Mouse (Mus musculus) cerebellum, adult 9-11 months (tissue): ENCODE results near the gene H2-Q7.
"Not testable (repeated sequence)": the region's sequence is repeated elsewhere in the genome, so short reads cannot be mapped to it uniquely, and the experiment has no call there.

Experiments
- DNase-seq: peaks from one replicate; pipeline ENCODE4 v3.0.0; 2022

Gene H2-Q7

DNA sequence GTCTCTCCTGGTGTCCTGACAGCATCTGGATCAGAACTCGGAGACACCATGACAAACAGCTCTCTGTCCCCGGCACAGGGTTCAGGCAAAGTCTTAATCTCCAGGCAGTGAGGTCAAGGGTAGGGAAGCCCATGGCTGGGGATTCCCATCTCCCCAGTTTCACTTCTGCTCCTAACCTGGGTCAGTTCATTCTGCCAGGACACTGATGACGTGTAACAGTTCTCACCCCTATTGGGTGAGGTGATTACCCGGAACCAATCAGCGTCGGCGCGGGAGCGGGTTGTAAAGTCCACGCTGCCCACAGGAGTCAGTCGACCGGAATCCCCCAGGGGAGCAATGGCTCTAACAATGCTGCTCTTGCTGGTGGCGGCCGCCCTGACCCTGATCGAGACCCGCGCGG is at the start of gene H2-Q7:
TSS of gene H2-Q7 (plus strand) at position 271 of the 400 bp plus-strand sequence.
- peak; percentile 28 for DNase-seq

DNA sequence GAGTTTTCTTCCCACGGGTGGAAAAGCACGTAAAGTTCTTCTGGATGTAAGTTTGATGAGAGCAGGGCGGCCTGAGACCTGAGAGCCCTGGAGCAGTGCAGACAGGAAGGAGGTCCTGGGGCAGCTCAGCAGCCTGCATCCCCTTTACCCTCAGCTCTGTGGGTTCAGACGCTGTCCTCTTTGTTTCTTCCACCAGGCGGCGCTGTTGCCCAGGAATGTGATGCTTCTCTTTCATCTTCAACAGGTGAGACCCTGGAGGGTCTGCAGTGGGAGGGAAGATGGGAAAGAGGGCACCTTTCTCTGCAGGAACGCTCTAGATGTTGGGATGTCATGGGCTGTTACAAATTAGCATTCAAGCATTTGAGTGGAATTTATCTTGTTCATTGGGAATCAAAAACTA is 49.2 kb upstream of the H2-Q7 start:
- DNase-seq = not testable (repeated sequence)

DNA sequence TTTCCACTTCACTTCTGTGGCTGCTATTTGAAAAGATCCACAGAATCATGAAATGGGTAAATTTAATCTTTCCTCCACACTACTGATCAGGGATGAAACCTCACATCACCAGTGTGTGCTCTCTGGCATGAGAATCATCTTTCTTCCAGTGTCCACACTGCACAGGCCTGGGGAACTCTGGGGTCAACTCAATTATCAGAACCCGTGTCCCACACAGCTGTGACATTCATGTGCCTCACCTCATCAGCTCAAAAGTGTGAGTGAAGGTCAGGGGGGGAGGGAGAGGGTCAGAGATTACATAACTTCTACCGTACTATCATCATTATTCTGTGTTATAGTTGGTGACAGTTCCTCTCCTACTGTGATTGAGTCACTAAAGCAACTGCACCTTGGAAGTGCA is 46.3 kb upstream of the H2-Q7 start:
- DNase-seq = not testable (repeated sequence)

DNA sequence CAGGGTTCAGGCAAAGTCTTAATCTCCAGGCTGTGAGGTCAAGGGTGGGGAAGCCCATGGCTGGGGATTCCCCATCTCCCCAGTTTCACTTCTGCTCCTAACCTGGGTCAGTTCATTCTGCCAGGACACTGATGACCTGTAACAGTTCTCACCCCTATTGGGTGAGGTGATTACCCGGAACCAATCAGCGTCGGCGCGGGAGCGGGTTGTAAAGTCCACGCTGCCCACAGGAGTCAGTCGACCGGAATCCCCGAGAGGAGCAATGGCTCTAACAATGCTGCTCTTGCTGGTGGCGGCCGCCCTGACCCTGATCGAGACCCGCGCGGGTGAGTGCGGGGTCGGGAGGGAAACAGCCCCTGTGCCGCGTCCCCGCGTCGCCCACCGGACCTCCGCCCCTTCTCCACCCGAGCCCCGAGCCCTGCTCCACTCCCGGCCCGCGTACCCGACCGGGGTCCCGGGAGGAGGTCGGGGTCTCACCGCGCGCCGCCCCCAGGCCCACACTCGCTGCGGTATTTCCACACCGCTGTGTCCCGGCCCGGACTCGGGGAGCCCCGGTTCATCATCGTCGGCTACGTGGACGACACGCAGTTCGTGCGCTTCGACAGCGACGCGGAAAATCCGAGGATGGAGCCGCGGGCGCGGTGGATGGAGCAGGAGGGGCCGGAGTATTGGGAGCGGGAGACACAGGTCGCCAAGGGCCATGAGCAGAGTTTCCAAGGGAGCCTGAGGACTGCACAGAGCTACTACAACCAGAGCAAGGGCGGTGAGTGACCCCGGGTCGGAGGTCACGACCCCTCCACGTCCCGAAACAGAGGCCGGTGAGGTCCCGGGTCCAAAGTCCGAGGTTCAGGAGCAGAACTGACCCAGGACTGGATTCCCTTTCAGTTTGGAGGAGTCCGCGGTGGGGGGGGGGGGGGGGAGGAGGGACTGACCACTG is 44.8 kb upstream of the H2-Q7 start:
- not testable (repeated sequence) for DNase-seq

DNA sequence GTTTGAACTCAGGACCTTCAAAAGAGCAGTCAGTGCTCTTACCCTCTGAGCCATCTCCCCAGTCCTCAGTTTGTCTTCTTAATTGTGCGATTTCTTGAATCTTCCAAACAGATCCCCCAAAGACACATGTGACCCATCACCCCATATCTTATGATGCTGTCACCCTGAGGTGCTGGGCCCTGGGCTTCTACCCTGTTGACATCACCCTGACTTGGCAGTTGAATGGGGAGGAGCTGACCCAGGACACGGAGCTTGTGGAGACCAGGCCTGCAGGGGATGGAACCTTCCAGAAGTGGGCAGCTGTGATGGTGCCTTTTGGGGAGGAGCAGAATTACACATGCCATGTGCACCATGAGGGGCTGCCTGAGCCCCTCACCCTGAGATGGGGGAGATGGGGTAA is 42.0 kb upstream of the H2-Q7 start:
- not testable (repeated sequence) for DNase-seq

DNA sequence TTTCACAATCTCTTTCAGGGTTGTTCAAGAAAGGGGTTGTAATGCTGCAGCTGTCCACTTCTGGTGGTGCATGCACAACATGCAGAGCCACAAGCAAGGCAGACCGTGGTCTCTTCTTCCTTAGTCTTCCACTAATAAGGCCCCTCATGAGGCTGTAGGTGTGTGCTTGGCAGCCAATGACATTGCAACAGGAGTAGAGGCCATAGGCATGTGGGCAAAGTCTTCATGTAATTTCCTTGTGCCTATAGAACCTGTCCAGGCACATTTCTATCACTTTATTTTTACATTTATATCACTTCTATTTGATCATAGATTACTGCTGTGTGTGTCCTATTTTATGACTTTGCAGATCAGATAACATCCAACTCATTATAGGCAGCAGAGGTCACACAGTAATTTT is 25.9 kb upstream of the H2-Q7 start:
- not testable (repeated sequence) for DNase-seq

DNA sequence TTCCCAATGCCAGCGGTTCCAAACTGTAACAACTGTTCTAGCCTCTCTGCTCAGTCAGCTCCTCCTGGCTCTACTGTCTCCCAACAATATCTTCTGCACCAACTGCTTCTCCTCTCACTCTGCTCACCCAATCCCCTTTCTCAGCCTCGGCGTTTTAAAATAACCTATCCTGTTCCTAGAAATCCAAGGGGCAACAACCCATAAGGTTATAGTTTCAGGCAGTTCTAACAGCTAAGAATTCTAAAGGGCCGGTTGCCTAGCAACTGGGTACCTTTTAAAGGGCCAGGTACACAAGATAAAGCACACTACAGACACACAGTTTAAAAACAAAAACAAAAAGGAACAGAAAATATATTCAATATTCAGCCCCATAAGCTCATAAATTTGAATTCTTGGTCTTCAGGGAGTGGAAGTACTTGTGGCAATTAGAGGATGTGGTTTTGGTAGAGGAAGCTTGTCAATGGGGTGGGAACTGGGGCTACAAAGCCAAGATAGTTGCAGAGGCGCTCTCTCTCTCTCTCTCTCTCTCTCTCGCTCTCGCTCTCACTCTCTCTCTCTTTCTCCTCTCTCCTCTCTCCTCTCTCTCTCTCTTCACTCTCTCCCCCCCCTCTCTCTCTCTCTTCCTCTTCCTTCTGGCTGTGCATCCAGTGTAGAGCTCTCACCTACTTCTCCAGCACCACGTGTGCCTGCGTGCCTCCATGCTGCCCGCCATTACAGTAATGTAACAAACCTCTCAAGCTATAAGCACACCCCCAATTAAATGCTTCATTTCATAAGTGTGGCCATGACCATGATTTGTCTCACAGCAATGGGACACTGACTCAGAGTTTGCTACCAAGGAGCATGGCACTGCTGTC is 23.5 kb upstream of the H2-Q7 start:
- not testable (repeated sequence) for DNase-seq

DNA sequence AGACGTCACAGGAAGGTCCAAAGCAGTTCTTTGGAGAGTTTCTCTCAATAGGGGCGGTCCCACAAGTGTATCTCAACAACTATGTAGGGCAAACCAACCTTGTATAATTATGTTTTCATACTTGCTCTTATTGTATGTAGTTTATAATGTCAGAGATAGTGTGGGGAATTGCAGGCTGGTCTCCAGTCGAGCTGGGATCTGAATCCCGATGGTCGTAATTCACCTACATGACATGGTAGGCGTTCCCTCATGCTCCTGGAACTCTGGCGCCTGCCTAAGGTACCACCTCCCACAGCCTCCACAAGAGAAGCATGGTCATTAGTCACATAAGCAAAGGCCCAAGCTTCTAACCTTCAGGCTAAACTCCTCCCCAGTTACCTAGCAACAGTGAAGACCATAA is 20.2 kb upstream of the H2-Q7 start:
- no peak for DNase-seq

DNA sequence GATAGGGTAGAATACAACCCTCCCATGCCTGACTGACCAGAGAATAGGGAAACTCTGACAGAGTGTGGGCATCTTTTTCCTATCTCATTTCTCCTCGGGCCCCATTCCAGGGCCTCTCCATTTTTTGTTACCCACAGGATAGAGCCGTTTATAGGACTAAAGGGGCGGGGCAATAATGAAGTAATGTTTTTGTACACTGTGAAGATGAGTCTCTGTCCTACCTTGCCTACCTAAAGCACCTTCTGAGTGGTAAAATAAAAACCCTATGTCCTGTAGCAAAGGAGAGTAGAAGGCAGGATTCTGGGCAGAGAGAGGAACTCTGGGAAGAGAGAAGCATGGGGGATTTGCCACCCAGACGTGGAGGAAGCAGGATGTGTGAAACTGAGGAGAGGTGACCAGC is 19.4 kb upstream of the H2-Q7 start:
- DNase-seq = not testable (repeated sequence)

DNA sequence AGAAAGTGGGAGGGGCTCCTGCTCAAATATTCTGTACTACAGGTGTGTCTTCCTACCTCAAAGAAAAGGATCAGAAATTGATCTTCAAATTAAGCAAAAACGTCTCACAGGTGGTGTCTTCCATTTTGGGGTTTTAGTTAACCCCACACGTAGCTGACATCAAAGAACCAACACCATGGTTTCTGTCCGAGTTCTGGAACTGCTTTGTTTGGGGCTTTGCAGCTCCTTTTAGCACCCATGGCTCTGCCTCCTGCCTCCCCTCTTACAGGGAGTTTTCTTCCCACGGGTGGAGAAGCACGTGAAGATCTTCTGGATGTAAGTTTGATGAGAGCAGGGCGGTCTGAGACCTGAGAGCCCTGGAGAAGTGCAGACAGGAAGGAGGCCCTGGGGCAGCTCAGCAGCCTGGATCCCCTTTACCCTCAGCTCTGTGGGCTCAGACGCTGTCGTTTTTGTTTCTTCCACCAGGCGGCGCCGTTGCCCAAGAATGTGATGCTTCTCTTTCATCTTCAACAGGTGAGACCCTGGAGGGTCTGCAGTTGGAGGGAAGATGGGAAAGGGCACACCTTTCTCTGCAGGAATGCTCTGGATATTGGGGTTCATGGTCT is 18.6 kb upstream of the H2-Q7 start:
- DNase-seq = not testable (repeated sequence)

DNA sequence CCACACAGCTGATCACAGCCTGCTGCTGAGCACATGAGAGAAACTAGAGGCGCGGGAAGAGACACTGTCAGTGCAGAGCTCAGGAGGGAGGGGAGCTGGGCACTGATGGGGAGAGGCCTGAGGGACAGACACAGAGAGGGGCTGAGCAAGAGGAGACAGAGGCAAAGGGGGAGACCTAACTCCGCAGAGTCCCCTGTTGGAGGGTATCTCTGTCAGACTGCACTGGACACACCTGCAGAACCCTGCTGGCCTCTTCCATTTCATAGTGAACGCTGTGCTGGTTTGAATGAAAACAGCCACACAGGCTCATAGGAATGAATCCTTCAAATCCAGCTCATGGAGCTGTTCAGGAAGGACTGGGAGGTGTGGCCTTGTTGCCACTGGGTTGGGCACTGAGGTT is 17.6 kb upstream of the H2-Q7 start:
- DNase-seq = not testable (repeated sequence)

DNA sequence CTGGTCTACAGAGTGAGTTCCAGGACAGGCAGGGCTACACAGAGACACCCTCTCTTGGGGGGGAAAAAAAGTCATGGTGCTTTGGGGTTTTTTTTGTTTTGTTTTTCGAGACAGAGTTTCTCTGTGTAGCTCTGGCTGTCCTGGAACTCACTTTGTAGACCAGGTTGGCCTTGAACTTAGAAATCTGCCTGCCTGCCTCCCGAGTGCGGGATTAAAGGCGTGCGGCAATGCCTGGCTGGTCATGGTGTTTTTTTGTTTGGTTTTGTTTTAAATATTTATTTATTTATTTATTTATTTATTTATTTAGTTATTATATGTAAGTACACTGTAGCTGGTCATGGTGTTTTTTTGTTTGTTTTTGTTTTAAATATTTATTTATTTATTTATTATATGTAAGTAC is 16.6 kb upstream of the H2-Q7 start:
- not testable (repeated sequence) for DNase-seq

DNA sequence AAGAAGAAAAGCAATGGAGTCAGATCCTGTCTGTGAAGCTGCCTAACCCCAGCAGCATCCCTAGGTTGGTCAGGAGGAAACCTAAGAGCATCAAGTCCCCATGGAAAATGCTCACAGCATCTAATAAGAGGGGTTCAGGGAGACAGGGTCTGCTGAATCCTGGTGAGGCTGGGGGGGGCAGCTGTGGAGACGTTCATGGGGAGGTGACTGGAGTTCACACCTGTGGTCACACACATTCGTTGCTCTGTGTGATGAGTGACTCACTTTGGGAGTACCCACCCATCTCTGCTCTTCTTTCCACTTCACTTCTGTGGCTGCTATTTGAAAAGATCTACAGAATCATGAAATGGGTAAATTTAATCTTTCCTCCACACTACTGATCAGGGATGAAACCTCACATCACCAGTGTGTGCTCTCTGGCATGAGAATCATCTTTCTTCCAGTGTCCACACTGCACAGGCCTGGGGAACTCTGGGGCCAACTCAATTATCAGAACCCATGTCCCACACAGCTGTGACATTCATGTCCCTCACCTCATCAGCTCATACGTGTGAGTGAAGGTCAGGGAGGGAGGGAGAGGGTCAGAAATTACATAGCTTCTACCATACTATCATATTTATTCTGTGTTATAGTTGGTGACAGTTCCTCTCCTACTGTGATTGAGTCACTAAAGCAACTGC is 15.7 kb upstream of the H2-Q7 start:
- DNase-seq = not testable (repeated sequence)

DNA sequence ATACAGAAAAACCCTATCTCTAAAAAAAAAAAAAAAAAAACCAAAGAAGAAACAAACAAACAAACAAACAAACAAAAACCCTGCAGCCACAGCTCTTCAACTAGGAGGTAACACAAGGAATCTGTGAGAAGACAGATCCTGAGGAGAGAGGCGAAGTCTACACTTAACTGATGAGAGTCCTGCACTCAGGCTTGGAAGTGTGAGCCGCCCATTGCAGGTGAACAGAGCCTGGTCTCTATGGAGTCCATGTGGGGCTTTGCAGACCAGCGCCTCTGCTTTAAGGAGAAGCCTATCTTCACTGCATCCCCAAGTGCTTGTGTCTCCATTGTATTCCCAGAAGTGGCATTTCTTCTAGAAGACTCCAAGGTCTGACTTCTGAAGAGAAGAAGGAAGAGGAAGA is 14.8 kb upstream of the H2-Q7 start:
- DNase-seq = not testable (repeated sequence)

DNA sequence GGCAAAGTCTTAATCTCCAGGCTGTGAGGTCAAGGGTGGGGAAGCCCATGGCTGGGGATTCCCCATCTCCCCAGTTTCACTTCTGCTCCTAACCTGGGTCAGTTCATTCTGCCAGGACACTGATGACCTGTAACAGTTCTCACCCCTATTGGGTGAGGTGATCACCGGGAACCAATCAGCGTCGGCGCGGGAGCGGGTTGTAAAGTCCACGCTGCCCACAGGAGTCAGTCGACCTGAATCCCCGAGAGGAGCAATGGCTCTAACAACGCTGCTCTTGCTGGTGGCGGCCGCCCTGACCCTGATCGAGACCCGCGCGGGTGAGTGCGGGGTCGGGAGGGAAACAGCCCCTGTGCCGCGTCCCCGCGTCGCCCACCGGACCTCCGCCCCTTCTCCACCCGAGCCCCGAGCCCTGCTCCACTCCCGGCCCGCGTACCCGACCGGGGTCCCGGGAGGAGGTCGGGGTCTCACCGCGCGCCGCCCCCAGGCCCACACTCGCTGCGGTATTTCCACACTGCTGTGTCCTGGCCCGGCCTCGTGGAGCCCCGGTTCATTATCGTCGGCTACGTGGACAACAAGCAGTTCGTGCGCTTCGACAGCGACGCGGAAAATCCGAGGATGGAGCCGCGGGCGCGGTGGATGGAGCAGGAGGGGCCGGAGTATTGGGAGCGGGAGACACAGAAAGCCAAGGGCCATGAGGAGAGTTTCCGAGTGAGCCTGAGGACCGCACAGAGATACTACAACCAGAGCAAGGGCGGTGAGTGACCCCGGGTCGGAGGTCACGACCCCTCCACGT is 14.1 kb upstream of the H2-Q7 start, which contains the start of gene H2-Q6:
TSS of gene H2-Q6 (plus strand) at position 227 of the 793 bp plus-strand sequence.
- DNase-seq = not testable (repeated sequence)

DNA sequence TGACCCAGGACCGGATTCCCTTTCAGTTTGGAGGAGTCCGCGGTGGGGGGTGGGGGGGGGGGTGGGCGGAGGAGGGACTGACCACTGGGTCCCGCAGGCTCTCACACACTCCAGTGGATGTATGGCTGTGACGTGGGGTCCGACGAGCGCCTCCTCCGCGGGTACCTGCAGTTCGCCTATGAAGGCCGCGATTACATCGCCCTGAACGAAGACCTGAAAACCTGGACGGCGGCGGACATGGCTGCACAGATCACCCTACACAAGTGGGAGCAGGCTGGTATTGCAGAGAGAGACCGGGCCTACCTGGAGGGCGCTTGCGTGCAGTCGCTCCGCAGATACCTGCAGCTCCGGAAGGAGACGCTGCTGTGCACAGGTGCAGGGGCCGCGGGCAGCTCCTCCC is 13.5 kb upstream of the H2-Q7 start:
- DNase-seq = not testable (repeated sequence)

DNA sequence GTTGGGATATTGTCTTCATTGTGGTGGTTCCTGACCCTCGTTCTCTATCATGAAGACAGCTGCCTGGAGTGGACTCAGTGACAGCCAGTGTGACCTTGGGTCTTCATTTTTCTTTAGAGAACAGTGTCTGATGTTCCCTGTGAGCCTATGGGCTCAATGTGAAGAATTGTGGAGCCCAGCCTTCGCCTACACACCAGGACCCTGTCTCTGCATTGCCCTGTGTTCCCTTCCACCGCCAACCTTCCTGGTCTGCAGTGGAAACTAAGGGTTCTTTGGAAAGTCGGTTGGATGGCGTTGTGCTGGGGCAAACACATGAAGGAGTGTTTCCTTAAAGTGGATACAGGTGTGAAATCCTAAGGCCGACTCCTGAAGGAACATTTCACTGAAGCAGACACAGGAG is 10.1 kb upstream of the H2-Q7 start:
- DNase-seq = not testable (repeated sequence)

DNA sequence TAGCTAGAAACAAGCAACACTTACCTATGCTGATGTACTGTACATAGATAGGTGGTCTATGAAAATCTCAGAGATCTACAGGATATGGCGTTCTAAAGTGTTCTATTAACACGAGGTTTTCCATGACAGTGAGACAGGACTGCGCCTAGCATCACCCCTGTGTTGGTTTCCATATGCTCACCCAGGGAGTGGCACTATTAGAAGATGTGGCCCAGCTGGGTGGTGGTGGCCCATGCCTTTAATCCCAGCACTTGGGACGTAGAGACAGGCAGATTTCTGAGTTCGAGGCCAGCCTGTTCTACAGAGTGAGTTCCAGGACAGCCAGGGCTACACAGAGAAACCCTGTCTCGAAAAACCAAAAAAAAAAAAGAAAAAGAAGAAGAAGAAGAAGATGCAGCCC is 8.3 kb upstream of the H2-Q7 start:
- DNase-seq = not testable (repeated sequence)

DNA sequence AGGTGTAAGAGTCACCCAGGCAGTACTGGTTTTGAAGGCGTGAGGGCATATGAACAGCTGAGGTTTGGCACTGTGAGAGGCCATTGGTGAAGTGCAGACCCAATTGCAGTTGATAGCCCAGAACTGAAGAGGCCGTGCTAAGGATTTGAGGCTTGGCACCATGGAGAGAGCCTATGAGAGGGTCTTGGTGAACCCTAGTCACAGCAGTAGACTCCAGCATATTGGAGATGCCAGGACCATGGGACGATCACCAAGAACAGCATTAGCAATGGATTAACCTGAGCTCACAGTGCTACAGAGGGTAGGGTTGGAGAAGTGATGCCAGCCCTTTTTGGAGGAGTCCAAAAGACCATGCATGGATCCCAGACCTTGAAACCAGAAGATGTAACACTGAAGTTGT is 6.8 kb upstream of the H2-Q7 start:
- DNase-seq = not testable (repeated sequence)

DNA sequence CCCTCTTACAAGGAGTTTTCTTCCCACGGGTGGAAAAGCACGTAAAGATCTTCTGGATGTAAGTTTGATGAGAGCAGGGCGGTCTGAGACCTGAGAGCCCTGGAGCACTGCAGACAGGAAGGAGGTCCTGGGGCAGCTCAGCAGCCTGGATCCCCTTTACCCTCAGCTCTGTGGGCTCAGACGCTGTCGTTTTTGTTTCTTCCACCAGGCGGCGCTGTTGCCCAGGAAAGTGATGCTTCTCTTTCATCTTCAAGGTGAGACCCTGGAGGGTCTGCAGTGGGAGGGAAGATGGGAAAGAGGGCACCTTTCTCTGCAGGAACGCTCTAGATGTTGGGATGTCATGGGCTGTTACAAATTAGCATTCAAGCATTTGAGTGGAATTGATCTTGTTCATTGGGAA is 4.1 kb upstream of the H2-Q7 start:
- not testable (repeated sequence) for DNase-seq

DNA sequence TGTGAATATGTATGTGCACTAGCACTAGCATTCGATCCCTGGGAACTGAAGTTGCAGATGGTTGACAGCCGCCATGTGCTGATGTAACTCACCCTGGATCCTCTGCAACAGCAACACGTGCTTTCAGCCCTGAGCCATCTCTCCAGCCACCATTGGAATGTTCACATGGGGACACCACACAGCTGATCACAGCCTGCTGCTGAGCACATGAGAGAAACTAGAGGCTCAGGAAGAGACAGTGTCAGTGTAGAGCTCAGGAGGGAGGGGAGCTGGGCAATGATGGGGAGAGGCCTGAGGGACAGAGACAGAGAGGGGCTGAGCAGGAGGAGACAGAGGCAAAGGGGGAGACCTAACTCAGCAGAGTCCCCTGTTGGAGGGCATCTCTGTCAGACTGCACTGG is 3.4 kb upstream of the H2-Q7 start:
- DNase-seq = not testable (repeated sequence)
